Mouse (Mus musculus): ENCODE measurements around the gene Methig1. TPM values are rescaled to one million over a fixed set of nuclear protein-coding genes. Genes with fewer than 3 reads are reported as not detected.

The Methig1 gene
- polyA plus RNA-seq, 1 experiment: not detected

DNA sequence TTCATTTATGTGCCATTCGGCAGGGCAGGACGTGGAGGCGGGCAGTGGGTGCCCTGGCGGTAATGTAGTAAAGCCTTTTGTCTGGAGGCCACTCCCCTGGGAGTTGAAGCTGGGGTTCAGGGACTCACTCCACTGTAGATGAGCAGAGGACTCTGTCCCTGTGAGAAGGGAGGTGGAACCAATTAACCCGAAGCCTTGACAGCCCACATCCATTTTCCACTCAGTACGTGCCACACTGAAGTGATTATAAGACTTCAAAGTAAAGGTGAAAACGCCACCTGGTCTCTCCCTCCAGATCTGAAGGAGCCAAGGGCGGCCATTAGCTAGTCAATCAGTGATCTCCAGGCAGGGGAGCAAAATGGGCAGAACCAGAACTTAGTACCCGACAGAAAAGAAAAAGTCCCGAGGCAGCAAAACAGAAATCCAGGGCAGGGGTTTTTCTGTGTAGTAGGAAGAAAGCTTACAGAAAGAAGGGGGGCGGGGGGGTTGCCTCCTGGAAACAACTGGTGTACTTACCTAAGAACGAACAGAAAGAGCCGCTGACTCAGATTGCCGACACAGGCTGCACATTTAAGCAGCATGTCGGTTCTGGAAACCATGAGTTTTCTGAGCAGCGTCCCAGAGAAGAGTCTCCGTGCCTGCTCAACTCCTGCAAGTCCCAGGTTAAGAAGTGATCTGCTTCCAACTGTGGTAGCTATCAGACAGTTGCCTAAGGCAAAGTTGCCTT, 71.6 kb downstream of the Methig1 start, which contains the start of gene Slc11a2:
TSS of gene Slc11a2 (minus strand) at position 677 of the 727 bp plus-strand sequence.
- TF ChIP-seq CTCF (IDR thresholded peaks at IDR 0.05; ENCODE audit: extremely low read depth, insufficient read depth, insufficient read length, insufficient replicate concordance) (no peak), POLR2A (IDR thresholded peaks at IDR 0.05; ENCODE audit: low read depth, low read length) (no peak)
- WGBS: 26% methylated on average over 17 of the region's 17 CpGs
- no peaks in the 10 kb centered on the region for H3K36me3 ChIP-seq (ENCODE audit: control insufficient read depth, insufficient read depth, low read length)
- no peak within 1 kb of the TSS for H3K27ac ChIP-seq (ENCODE audit: insufficient read depth, low read length)
- H3K4me1 ChIP-seq (ENCODE audit: control insufficient read depth, insufficient read depth, insufficient read length): peaks cover 10% of the 10 kb centered on the region; the same call in 1 of the 2 replicates
- H3K27me3 ChIP-seq (ENCODE audit: control insufficient read depth, insufficient read depth, low read length): 0 out of 2 replicates have a peak, but pooled peaks cover 2% of the 10 kb centered on the region
- DNase-seq (ENCODE audit: low read depth in 1 of 2, low spot score in 2 of 2): no peak
- H3K4me3 ChIP-seq (ENCODE audit: extremely low read depth, insufficient read depth, insufficient read length): peak within 1 kb of the TSS; percentile 42

DNA sequence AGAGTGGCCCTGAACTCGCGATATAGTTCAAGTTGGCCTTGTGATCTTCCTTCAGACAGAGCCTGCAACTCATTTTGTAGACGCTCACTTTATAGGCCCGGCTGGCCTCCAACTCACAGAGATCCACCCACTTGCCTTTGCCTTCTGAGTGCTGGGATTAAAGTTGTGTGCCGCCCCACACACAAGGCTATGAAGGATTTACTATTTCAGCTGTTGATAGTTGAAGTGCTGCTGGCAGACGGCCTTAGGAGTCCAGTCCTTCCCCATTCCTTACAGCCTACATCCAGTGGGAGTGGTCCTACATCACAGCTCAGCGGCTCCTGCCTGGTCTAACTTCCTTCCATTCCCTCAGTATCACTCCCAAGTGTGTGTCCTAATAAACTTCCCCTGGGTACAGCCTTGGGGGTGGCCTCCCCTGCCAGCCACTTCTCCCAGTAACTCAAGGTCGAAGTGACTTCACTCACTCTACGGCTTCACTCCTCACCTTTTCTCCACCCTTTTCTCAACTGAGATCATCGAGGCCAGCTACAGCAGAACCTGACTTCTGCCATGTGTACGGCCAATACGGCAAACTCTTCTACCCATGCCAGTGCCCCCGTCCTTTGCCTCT, 75.5 kb downstream of the Methig1 start:
- Histone ChIP-seq H3K27ac (ENCODE audit: insufficient read depth, low read length) (no peak overlapping the region), H3K4me3 (ENCODE audit: extremely low read depth, insufficient read depth, insufficient read length) (no peak overlapping the region), H3K4me1 (ENCODE audit: control insufficient read depth, insufficient read depth, insufficient read length) (peaks cover under 1% of the 10 kb centered on the region; the same call in 1 of the 2 replicates), H3K27me3 (ENCODE audit: control insufficient read depth, insufficient read depth, low read length) (0 out of 2 replicates have a peak, but pooled peaks cover 2% of the 10 kb centered on the region), H3K36me3 (ENCODE audit: control insufficient read depth, insufficient read depth, low read length) (no peaks in the 10 kb centered on the region)
- DNase-seq (ENCODE audit: low read depth in 1 of 2, low spot score in 2 of 2): no peak
- WGBS: 86% methylated on average over 13 of the region's 13 CpGs
- TF ChIP-seq CTCF (IDR thresholded peaks at IDR 0.05; ENCODE audit: extremely low read depth, insufficient read depth, insufficient read length, insufficient replicate concordance) (no peak), POLR2A (IDR thresholded peaks at IDR 0.05; ENCODE audit: low read depth, low read length) (no peak)

DNA sequence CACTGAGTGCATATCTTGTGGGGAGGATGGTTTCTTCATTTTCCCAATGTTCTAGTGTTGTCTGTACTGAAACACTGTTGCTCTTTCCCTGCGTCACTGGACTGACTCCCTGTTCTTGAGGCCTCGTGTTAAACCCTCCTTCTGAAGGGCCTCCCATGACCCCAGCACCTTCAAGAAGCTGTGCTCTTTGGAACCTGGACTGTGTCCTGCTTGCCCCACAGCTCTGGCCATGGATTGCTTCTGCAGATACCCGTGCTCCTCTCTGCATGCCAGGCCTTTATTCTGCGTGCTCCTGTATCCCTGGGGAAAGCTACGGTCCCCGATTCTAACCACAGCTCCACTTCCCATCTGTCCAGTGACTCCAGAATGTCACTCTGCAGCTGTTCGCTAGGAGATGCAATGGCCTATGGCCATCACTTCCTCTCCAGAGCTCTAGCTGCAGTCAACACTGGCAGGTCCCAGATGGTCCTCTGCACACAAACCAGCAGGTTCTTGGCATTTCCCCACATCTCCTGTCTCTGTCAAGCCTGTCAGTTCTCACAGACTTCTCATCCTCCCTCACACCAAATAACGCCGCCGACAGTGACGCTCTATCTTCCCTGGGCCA, 77.1 kb downstream of the Methig1 start:
- 62% methylated on average over 11 of the region's 11 CpGs for WGBS
- H3K27ac ChIP-seq (ENCODE audit: insufficient read depth, low read length): no peak overlapping the region
- no peaks in the 10 kb centered on the region for H3K4me1 ChIP-seq (ENCODE audit: control insufficient read depth, insufficient read depth, insufficient read length)
- H3K36me3 ChIP-seq (ENCODE audit: control insufficient read depth, insufficient read depth, low read length): no peaks in the 10 kb centered on the region
- no peak for DNase-seq (ENCODE audit: low read depth in 1 of 2, low spot score in 2 of 2)
- no peaks in the 10 kb centered on the region for H3K27me3 ChIP-seq (ENCODE audit: control insufficient read depth, insufficient read depth, low read length)
- TF ChIP-seq POLR2A (IDR thresholded peaks at IDR 0.05; ENCODE audit: low read depth, low read length) (no peak), CTCF (IDR thresholded peaks at IDR 0.05; ENCODE audit: extremely low read depth, insufficient read depth, insufficient read length, insufficient replicate concordance) (no peak)
- no peak overlapping the region for H3K4me3 ChIP-seq (ENCODE audit: extremely low read depth, insufficient read depth, insufficient read length)

DNA sequence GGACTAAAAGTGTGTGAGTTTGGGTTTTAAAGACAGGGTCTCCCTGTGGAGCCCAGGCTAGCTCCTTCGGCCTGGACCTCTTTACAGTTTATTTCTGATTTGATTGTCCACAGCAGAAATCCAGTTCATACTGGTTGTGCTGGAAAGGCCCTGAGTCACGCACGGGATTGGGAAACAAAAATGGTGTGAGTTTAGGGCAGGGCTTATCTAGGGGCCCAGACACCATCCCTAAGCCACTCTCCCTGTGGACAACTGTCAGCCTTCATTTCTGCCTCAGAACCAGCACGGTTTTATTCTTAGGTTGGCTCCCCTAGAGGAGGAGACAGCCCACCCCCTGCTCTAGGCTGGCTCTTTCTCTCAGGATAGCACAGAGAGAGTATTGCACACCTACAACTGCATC, 80.3 kb downstream of the Methig1 start:
- Histone ChIP-seq H3K4me1 (ENCODE audit: control insufficient read depth, insufficient read depth, insufficient read length) (no peaks in the 10 kb centered on the region), H3K36me3 (ENCODE audit: control insufficient read depth, insufficient read depth, low read length) (no peaks in the 10 kb centered on the region), H3K27ac (ENCODE audit: insufficient read depth, low read length) (no peak overlapping the region), H3K27me3 (ENCODE audit: control insufficient read depth, insufficient read depth, low read length) (no peaks in the 10 kb centered on the region), H3K4me3 (ENCODE audit: extremely low read depth, insufficient read depth, insufficient read length) (no peak overlapping the region)
- no peak for TF ChIP-seq CTCF (IDR thresholded peaks at IDR 0.05; ENCODE audit: extremely low read depth, insufficient read depth, insufficient read length, insufficient replicate concordance)
- WGBS: 72% methylated on average over 4 of the region's 4 CpGs
- no peak for DNase-seq (ENCODE audit: low read depth in 1 of 2, low spot score in 2 of 2)

Other genes with a start within 250 kb of the Methig1 start
- gene Atf1, start 125.3 kb upstream of the Methig1 start, polyA plus RNA-seq (2012; rRNA removed): 44.5 and 54.6 TPM in 2 replicates
- not detected in 2 replicates for gene Tmprss12, start 72.3 kb upstream of the Methig1 start, polyA plus RNA-seq (2012; rRNA removed)
- gene Mettl7a1, start 49.0 kb upstream of the Methig1 start, polyA plus RNA-seq (2012; rRNA removed): 13.6 and 16.9 TPM in 2 replicates
- 0.08 TPM in 1 of 2 replicates, not detected in the other for gene Mettl7a3, start 18.2 kb upstream of the Methig1 start, polyA plus RNA-seq (2012; rRNA removed)
- gene Mettl7a2, start 51 bp downstream of the Methig1 start, polyA plus RNA-seq (2012; rRNA removed): not detected in 2 replicates
- not detected in 2 replicates for gene Higd1c, start 11.4 kb downstream of the Methig1 start, polyA plus RNA-seq (2012; rRNA removed)
- gene Gm5475, start 69.0 kb downstream of the Methig1 start, polyA plus RNA-seq (2012; rRNA removed): 0.04 TPM in 1 of 2 replicates, not detected in the other
- 24.9 and 27.4 TPM in 2 replicates for gene Slc11a2, start 71.9 kb downstream of the Methig1 start, polyA plus RNA-seq (2012; rRNA removed)
- 35.4 and 41.9 TPM in 2 replicates for gene Letmd1, start 115.9 kb downstream of the Methig1 start, polyA plus RNA-seq (2012; rRNA removed)
- gene Csrnp2, start 142.3 kb downstream of the Methig1 start, polyA plus RNA-seq (2012; rRNA removed): 1.7 and 2.0 TPM in 2 replicates
- gene Tfcp2, start 198.9 kb downstream of the Methig1 start, polyA plus RNA-seq (2012; rRNA removed): 3.8 and 4.5 TPM in 2 replicates
- 31.8 and 38.4 TPM in 2 replicates for gene Pou6f1, start 246.8 kb downstream of the Methig1 start, polyA plus RNA-seq (2012; rRNA removed)

Data from spleen, adult 2 months (tissue).